Mouse (Mus musculus) G1E (cell line): ENCODE measurements around the gene Mylk. TPM values are rescaled to one million over a fixed set of nuclear protein-coding genes. Genes with fewer than 3 reads are reported as not detected.

Experiments
- ATAC-seq: 2 replicates; pipeline ENCODE4 v1.8.0; 2016; ENCODE audit warnings: mild to moderate bottlenecking; ENCODE audit not compliant: insufficient number of reproducible peaks, poor library complexity, low FRiP score, severe bottlenecking; ENCODE audit errors: extremely low read depth
- DNase-seq: peaks from one replicate; pipeline ENCODE4 v3.0.0; 2012; ENCODE audit warnings: low spot score
- H3K27me3 ChIP-seq: 2 replicates; pipeline ENCODE4 v1.6.1; 2012; ENCODE audit warnings: mild to moderate bottlenecking, low read length, inconsistent platforms; ENCODE audit not compliant: insufficient read depth
- H3K36me3 ChIP-seq: replicated peaks from 2 replicates; pipeline ENCODE3; 2012; ENCODE audit warnings: mild to moderate bottlenecking, inconsistent platforms
- H3K4me1 ChIP-seq: 2 replicates; pipeline ENCODE4 v1.6.1; 2012; ENCODE audit warnings: low read depth, low read length, inconsistent platforms, mixed read lengths; ENCODE audit not compliant: insufficient read depth
- H3K4me3 ChIP-seq: 2 replicates; pipeline ENCODE4 v1.5.1; 2012; ENCODE audit warnings: low read depth, mild to moderate bottlenecking, inconsistent platforms, low read length, moderate library complexity, mixed read lengths
- H3K9me3 ChIP-seq: replicated peaks from 2 replicates; pipeline ENCODE4 v1.6.1; 2012; ENCODE audit warnings: inconsistent platforms
- CTCF ChIP-seq: IDR thresholded peaks from 2 replicates; pipeline ENCODE4 v1.5.1; 2012; ENCODE audit warnings: low read depth, low read length, inconsistent platforms, mixed read lengths
- GATA1 ChIP-seq: IDR thresholded peaks from 2 replicates; pipeline ENCODE4 v1.6.1; 2012; ENCODE audit warnings: borderline replicate concordance, low read length, inconsistent platforms, mixed read lengths
- GATA2 ChIP-seq: IDR thresholded peaks from 2 replicates; pipeline ENCODE4 v1.6.1; 2012; ENCODE audit warnings: low read depth, low read length, inconsistent platforms, borderline replicate concordance
- POLR2AphosphoS5 ChIP-seq: IDR thresholded peaks from 2 replicates; pipeline ENCODE4 v1.6.1; 2012; ENCODE audit warnings: low read depth, low read length, inconsistent platforms; ENCODE audit not compliant: insufficient replicate concordance
- TAL1 ChIP-seq: conservative IDR thresholded peaks from 2 replicates; pipeline ENCODE4 v1.6.1; 2012; ENCODE audit warnings: low read depth, low read length, inconsistent platforms, mixed read lengths
- polyA plus RNA-seq: library from polyadenylated mRNA; stranded (reverse); fragments of >175 nt; gene quantifications from 2 replicates; pipeline ENCODE4 v1.2.3, GENCODE M21; 2012
- total RNA-seq, 2 experiments: library from RNA; stranded (forward) in 1 of 2; stranded (reverse) in 1 of 2; fragments of 200-1000 nt in 1 of 2; fragments of >200 nt in 1 of 2; fragmentation: Nextera tagmentation in 1 of 2; gene quantifications; 2 replicates each; pipeline ENCODE4 v1.2.3; 2014 to 2017

The Mylk gene
- total and polyA plus RNA-seq, 3 experiments: 0.05 TPM; not detected in 2

- H3K4me1 ChIP-seq: peaks cover 15% of the 10 kb centered on the region
- DNase-seq (no peak), ATAC-seq (no peak)
- no peaks in the 10 kb centered on the region for H3K36me3 ChIP-seq
- H3K4me3 ChIP-seq: no peak overlapping the region
- peaks cover 10% of the 10 kb centered on the region for H3K27me3 ChIP-seq
- H3K9me3 ChIP-seq: no peaks in the 10 kb centered on the region
- TF ChIP-seq GATA2 (no peak), CTCF (no peak)
These were observed 268.5 kb downstream of the Mylk start for GRCm38 (mm10) chr16:35013501-35013900.

- H3K4me3 ChIP-seq: no peak overlapping the region
- H3K4me1 ChIP-seq: peaks cover 14% of the 10 kb centered on the region
- TF ChIP-seq GATA2 (no peak), CTCF (no peak), GATA1 (no peak), POLR2AphosphoS5 (no peak), TAL1 (no peak)
- no peaks in the 10 kb centered on the region for H3K36me3 ChIP-seq
- DNase-seq (no peak), ATAC-seq (no peak)
- H3K9me3 ChIP-seq: no peaks in the 10 kb centered on the region
- 0 out of 2 replicates have a peak, but pooled peaks cover 2% of the 10 kb centered on the region for H3K27me3 ChIP-seq
These were observed 271.5 kb downstream of the Mylk start for GRCm38 (mm10) chr16:35016491-35016890.

GRCm38 (mm10) chr16:35018470-35018974 is 273.5 kb downstream of the Mylk start:
- Histone ChIP-seq H3K27me3 (0 out of 2 replicates have a peak, but pooled peaks cover 2% of the 10 kb centered on the region), H3K36me3 (no peaks in the 10 kb centered on the region), H3K4me1 (peaks cover 7% of the 10 kb centered on the region), H3K9me3 (no peaks in the 10 kb centered on the region), H3K4me3 (no peak overlapping the region)
- TF ChIP-seq GATA1 (no peak), TAL1 (no peak), GATA2 (no peak), CTCF (no peak), POLR2AphosphoS5 (no peak)
- DNase-seq: no peak
- no peak for ATAC-seq

- no peak for TF ChIP-seq GATA2
- TF ChIP-seq CTCF: no peak
- TF ChIP-seq POLR2AphosphoS5: no peak
- TF ChIP-seq GATA1: no peak
- TF ChIP-seq TAL1: no peak
- H3K27me3 ChIP-seq: no peaks in the 10 kb centered on the region
- peak overlapping the region; percentile 95 for H3K4me3 ChIP-seq
- 0 out of 2 replicates have a peak, but pooled peaks have one; percentile 2 for ATAC-seq
- H3K4me1 ChIP-seq: peaks cover 14% of the 10 kb centered on the region; the same call in 1 of the 2 replicates
- H3K36me3 ChIP-seq: peaks cover 18% of the 10 kb centered on the region
- H3K9me3 ChIP-seq: no peaks in the 10 kb centered on the region
- no peak for DNase-seq
These were observed 276.9 kb downstream of the Mylk start for GRCm38 (mm10) chr16:35021903-35022241.

GRCm38 (mm10) chr16:35022242-35023137 is 277.5 kb downstream of the Mylk start, which contains the start of gene Hacd2:
Gene Hacd2, plus strand, starts transcription at chr16:35022428.
- TF ChIP-seq GATA1 (no peak), POLR2AphosphoS5 (no peak), GATA2 (no peak), CTCF (no peak), TAL1 (no peak)
- H3K4me1 ChIP-seq: peaks cover 14% of the 10 kb centered on the region; the same call in 1 of the 2 replicates
- ATAC-seq (peak; percentile 95), DNase-seq (peak; percentile 92)
- H3K4me3 ChIP-seq: peak within 1 kb of the TSS; percentile 95
- H3K36me3 ChIP-seq: peaks cover 18% of the 10 kb centered on the region
- no peaks in the 10 kb centered on the region for H3K27me3 ChIP-seq
- no peaks in the 10 kb centered on the region for H3K9me3 ChIP-seq

- H3K4me3 ChIP-seq: peak overlapping the region; percentile 95
- peaks cover 18% of the 10 kb centered on the region for H3K36me3 ChIP-seq
- peaks cover 14% of the 10 kb centered on the region; the same call in 1 of the 2 replicates for H3K4me1 ChIP-seq
- no peaks in the 10 kb centered on the region for H3K27me3 ChIP-seq
- ATAC-seq (no peak), DNase-seq (no peak)
- TF ChIP-seq TAL1: no peak
- no peak for TF ChIP-seq GATA2
- TF ChIP-seq POLR2AphosphoS5: no peak
- TF ChIP-seq CTCF: no peak
- TF ChIP-seq GATA1: no peak
- no peaks in the 10 kb centered on the region for H3K9me3 ChIP-seq
These were observed 278.2 kb downstream of the Mylk start for GRCm38 (mm10) chr16:35023138-35023735.
